Mouse (Mus musculus) neutrophil, adult 5-6 weeks (primary cell): ENCODE data around the gene Cobl. TPM values are rescaled to one million over a fixed set of nuclear protein-coding genes. Genes with fewer than 3 reads are reported as not detected.

Experiments
- ATAC-seq: fragments of 151-379, 151-347 bp; 2 replicates; pipeline ENCODE4 v1.8.0; 2017; ENCODE audit warnings: mild to moderate bottlenecking, moderate TSS enrichment; ENCODE audit not compliant: insufficient number of reproducible peaks, poor library complexity, low FRiP score, severe bottlenecking; ENCODE audit errors: extremely low read depth
- total RNA-seq: library from RNA; stranded (forward); fragments of 200-1000 nt; gene quantifications from 2 replicates; pipeline ENCODE4 v1.2.3, GENCODE M21; 2017

The Cobl gene
- total RNA-seq, 1 experiment from 2014 or later: 0.12 TPM

DNA sequence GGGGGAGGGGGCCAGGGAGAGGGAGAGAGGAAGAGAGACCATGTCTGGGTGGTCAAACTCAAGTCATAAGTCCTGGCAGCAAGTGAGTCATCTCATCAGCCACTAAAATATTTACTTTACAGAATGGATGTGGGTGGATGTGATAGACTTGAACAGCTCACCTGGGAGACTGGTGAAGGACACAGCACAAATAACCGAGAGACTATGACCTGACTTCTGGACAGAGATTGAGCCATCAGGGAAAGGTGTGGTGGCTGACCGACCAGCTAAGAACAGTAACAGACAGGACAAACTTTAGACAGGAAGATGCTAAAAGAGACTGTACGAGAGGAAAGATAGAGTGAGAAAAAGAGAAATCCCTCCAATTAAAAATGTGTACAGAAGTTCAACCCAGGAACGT, 267.2 kb downstream of the Cobl start:
- no peak for ATAC-seq

DNA sequence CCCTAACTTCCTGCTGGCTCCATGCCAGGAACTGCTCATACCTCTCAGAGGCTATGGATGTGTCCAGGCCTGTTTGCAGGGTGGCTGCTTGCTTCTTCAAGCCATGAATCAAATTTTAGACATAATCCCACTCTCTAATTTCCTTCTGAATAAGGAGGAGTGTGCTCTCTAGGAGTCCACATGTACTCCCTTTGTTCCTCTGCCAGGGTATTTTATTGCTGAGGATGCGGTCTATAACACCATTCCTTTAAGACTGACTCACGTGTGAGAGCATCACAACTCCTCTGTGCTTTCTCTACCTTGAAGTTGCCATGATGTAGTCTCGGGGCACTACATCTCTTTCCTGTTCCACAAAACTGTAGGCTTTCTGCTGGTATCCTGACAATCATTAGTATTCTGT, 269.4 kb downstream of the Cobl start:
- ATAC-seq: no peak

DNA sequence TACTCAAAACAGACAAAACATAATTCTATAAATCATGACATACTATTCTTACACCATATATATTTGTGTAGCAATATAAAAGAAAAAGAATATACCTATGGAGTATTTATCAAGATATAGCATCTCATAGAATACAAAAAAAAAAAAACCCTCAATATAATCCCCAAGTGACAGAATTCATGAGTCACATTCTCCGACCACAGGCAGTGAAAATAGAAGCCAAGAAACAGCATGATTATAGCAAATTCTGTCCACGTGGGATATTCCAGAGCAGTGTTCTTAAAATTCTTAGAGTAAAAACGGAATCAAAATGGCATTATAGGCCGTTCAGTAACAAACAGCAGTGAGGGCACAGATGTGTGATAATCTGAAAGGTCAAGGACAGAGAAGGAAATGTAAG, 271.4 kb downstream of the Cobl start:
- ATAC-seq: no peak

DNA sequence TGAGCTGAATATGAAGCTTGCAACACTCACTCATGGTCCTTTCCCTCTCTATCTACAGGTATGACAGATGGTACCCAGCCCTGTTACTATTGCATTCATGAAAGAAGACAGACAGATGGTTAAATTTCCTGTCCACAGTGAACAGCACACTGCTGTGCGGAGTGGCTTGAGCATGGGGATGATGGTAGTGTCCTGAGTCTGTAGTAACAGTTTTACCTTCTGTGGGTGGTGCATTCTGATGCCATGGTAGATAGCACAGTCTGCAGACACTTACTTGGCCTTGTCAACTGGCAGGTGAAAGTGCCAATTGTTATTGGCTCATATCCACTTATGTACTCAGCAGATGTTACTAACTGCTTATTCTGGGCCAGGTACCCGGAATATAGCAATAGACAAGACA, 273.4 kb downstream of the Cobl start:
- no peak for ATAC-seq

DNA sequence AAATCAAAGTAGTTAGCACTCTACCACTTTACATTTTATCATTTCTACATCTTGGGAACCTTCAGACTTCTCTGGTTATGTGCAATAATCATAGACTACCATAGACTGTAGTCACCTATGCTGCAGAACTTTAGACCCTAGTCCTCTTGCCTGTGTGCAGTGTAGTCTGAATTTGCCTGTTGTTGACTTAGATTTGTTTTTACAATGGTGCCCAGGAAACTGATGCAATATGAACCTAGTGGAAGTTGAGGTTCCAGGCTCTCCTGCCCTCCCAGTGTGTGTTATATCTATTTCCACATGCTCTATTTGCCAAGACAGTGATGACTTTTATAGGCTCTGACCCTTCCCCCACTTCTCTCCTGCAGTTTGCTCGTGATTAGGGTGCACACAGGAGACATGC, 274.3 kb downstream of the Cobl start:
- no peak for ATAC-seq
